Mouse (Mus musculus) adrenal gland, adult (tissue): ENCODE measurements around the gene Vmn1r39.
"Not testable (repeated sequence)": the region's sequence is repeated elsewhere in the genome, so short reads cannot be mapped to it uniquely, and the experiment has no call there.

ENCODE experiments used
- DNase-seq, 2 experiments: peaks; one replicate each; pipeline ENCODE4 v3.0.0; 2022 to 2023; ENCODE audit warnings: low spot score in 1 of 2; ENCODE audit not compliant: inconsistent age in 2 of 2

Gene Vmn1r39

DNA sequence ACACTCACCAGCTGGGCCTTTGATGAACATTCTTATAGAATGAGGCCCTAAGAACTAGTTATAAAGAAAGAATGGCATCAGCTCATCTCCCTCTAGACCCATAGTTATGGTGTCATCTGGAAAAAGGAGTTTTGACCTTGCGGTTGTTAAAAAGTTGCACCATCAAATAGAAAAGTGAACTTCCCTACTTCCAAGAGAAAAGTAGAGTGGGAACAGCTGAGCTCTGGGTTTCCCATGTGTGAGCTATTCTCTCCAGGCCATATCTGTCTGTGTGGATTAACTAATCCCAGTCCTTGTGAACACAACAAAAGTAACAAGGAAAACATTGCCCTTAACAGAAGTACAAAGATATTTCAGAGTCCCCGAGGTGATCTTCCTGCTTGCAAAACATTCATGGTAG is at the start of gene Vmn1r39:
Gene Vmn1r39, minus strand, starts transcription at position 101 of the 400 bp plus-strand sequence.
- DNase-seq: no peak

DNA sequence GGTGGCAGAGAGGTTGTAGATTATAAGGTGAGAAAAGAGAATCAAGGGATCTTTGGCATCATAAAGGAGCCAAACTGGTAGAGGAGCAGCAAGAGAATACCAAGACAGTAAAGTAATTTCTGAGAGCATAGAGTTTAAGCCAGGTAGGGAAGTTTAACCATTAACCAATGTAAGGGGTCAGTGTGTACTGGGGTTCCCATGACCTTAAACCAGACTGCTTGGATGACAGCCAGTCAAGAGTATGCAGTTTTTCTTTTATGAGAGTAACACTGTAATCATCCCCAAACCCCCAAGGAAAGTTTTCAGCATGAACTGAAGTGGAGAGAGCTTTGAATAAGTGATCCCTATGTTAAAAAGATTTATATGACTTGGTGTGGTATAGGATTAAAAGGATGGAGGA is 49.0 kb upstream of the Vmn1r39 start:
- no peak for DNase-seq

DNA sequence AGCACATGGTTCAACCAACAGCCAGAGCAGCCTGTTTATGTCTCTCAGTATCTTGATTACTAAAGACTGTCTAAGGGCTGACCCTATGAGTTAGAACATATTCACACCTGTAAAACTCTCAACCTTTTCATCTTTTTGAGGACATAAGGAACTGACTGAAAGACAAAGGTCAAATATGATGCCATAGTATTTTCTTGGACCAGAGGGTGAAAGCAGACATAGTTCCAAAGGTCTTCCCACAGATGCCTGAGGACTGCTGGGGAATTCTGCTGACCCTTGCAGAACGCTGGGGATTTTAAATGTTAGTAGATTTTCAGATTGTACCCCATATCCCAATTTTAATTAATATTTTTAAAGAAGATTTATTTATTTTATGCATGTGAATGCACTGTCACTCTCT is 47.9 kb upstream of the Vmn1r39 start:
- DNase-seq: no peak

DNA sequence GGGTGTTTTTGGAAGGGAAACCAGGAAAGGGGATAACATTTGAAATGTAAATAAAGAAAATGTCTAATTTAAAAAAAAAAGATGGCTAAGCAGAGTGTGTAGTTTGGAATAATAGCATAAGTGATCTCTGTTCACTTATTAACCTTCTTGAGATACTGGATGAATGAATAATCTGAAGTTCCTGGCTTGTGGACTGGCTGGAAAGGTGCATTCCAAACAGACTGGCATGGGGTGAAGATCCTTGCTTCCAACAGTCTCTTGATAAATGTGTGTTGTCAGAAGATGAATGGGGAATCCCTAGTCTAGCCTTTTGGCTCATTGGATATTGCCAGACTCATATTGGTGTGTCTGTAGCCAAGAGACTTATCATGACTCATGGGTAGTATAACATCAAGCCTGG is 45.8 kb upstream of the Vmn1r39 start:
- DNase-seq: no peak

DNA sequence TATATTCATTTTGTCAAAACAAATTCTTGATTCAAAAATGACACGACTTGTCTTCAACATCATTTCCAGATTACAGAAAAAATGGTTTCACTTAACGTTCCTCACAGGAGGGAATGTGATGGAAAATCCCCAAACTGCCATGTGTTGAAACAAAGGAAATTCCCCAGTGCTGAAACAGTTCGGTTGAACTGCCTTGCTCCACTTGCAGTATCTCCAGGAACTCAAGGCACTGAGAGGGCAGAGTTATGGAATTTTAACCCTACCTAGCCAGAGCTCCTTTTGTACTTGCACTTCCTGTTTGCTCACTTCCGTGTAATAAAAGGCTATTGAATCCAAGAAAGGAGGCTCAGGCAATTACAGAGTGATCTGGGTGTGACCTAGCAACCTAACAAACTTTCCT is 38.5 kb upstream of the Vmn1r39 start:
- DNase-seq: peak in 1 of 2 experiments; percentile 33

DNA sequence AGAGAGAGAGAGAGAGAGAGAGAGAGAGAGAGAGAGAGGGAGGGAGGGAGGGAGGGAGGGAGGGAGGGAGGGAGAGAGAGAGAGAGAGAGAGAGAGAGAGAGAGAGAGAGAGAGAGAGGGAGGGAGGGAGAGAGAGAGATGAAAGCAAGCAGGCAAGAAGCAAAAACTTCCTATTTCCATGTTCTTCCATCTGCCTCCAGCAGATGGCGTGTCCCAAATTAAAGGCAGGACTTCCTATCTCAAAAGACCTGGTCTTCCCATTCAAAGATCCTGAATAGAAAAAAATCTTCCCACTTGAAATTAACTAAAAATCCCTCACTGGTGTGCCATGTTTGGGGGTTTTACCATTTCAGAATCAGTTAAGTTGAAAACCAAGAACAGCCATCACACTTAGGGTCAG is 30.2 kb upstream of the Vmn1r39 start:
- DNase-seq: peak; percentile 20 to 71

DNA sequence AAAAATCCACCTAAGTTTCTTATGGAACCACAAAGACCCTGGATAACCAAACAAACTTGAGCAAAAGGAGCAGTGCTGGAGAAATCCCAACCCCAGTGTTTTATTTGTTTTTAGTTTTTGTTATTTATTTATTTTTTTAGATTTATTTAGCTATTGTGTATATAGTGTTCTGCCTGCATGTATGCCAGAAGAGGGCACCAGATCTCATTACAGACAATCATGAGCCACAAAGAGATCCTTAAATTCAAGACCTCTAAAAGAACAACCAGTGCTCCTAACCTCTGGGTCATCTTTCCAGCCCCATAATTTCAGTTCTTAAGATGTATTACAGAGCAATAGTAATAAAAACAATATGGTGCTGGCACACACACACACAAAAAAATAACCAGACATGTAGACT is 26.5 kb upstream of the Vmn1r39 start:
- DNase-seq: no peak

DNA sequence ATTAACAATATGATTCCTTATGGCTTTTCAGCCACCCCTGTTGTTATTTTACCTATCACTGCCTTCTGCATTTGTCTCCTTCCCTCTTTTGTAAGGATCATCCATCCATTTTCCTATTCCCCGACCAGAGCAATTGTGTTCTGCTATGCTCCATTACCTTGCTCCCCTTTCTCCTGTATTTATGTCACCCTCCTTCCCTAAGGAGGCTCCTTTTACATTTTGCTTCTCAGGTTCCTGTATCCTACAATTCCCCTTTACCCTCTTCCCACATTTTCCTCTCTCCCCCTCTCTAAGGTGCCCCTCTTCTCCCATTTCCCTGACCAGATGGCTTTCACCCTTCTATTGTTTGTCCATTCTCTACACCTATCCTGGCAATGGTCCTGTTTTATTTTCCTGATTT is 4.1 kb downstream of the Vmn1r39 start:
- no peak for DNase-seq

DNA sequence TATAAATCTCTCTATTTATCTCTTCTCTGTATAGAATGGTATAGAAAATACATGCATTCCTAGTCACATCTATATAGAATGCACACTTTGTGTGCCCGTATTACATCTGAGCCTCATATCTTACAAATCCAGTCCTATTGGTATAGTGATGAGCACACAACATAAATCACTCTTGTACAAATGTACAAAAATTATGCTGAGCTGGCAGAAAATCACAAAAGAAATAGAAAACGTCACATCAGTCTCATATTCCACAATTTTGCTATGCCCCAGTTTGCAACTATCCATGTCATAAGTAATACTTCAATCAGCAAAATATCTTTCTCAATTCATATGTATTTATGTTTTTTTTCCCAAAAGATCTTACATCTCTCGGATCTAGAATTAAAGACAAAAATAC is 4.7 kb downstream of the Vmn1r39 start:
- no peak for DNase-seq

DNA sequence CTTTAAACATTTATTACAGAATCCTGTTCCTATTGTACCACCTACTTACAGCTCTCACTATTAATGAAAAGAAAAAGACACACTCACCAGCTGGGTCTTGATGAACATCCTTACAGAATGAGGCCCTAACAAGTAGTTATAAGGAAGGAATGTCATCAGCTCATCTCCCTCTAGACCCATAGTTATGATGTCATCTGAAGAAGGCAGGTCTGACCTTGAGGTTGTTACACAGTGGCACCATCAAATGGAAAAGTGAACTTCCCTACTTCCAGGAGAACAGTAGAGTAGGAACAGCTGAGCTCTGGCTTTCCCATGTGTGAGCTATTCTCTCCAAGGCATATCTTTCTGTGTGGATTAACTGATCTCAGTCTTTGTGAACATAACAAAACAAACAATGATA is 27.9 kb downstream of the Vmn1r39 start, which contains the start of gene Vmn1r38:
Gene Vmn1r38, minus strand, starts transcription at position 101 of the 400 bp plus-strand sequence.
- not testable (repeated sequence) for DNase-seq
